Mouse (Mus musculus) cerebellum, adult 9-10 months (tissue): ENCODE measurements around the gene Smarca4.
"Not testable (repeated sequence)": the region's sequence is repeated elsewhere in the genome, so short reads cannot be mapped to it uniquely, and the experiment has no call there.

Experiments used
- DNase-seq: peaks from one replicate; pipeline ENCODE4 v3.0.0; 2022

Smarca4 gene

DNA sequence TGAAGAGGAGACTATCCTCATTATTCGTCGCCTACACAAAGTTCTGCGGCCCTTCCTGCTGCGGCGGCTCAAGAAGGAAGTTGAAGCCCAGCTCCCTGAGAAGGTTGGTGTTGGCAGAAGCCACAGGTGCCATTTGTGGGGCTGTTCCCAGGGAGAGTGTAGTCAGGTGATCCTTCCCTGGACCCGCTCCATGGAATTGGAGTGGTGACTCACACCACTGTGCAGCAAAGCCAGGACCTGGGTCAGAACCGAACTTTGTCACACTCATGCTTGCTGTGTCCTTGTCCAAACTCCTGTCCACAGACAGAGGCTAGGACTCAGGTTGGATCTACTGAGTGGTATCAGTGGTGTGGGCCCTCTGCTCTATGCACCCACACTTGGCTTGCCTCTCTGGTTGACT, 53.0 kb downstream of the Smarca4 start:
- DNase-seq, result no peak

GRCm38 (mm10) chr9:21670354-21670753, 54.4 kb downstream of the Smarca4 start:
- DNase-seq, result no peak

DNA sequence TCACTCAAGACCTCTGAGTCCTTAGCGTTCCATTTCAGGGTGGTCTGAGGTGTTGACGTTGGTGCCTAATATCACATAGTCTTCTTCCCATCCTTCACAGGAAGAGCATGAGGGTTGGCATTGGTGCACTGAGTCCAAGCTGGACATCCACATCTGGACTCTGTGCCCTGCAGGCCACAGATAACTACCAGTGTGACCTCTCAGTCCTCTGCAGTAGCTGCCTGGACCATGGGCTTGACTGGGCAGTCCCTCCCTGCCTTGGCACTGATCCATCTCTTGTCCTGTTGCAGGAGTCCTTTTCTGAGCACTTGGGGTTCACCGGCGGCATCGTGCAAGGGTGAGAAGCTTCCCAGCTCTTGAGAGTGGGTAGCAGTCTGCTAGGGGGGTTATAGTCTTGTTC, 55.8 kb downstream of the Smarca4 start:
- DNase-seq, result no peak

DNA sequence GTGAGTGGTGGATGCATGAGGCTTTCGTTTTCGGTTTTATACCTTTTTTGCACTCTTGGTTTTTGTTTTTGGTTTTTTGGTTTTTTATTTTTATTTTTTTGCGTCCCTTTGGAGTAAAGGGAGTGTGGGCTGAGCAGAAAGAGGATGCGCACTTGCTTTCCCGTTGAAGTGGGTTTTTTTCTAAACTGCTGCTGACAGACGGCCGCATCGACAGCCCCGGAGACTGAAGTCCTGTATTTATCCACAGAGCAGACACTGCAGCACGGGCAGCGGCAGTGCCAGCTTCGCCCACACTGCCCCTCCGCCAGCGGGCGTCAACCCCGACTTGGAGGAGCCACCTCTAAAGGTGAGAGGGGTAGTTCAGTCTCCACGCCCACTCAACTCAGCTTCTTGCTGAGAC, 61.7 kb downstream of the Smarca4 start:
- no peak for DNase-seq

DNA sequence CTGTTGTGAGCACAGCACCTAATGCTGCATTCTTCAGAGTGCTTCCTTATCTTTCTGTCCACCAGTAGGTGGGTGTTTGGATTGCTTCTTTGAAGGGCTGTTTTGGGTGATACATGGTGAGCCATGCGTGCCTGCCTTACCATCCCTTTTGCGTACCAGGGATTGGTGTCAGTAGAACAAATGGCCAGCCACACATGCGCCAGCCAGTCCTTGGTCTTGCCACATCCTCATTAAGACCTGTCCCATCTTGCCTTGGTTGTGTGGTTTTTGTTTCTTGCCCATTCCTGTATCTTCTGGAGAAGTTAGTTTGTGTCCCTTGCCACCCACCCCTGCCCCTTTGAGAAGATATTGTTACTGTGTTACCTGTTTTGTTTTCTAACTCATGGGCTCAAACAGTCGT, 64.5 kb downstream of the Smarca4 start:
- no peak for DNase-seq

- no peak for DNase-seq
Observed at GRCm38 (mm10) chr9:21682827-21683226, 66.9 kb downstream of the Smarca4 start.

GRCm38 (mm10) chr9:21683897-21684296, 67.9 kb downstream of the Smarca4 start:
- DNase-seq, result no peak

- DNase-seq, result no peak
Observed at GRCm38 (mm10) chr9:21688554-21688953, 72.6 kb downstream of the Smarca4 start.

DNA sequence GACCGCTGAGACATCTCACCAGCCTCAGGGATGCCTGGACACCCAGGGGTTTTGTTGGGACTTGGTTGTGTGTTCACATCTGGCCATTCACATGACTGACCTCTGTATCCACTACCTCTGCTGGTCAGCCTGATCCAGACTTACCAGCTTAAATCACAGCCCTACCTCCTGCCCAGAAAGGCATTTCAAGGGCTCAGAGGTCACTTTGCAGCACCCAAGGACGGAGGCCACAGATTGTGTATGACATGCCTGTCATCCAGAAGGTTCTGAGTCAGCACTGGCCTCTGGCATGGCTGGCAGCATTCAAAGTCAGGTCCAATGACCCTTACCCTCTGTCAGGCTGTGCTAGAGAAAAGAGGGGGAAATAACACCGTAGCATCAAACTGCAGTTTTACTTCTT, 74.1 kb downstream of the Smarca4 start:
- no peak for DNase-seq

- peak; percentile 51 for DNase-seq
Observed at GRCm38 (mm10) chr9:21691862-21692261, 75.9 kb downstream of the Smarca4 start.

- no peak for DNase-seq
Observed at GRCm38 (mm10) chr9:21692491-21692890, 76.5 kb downstream of the Smarca4 start.

DNA sequence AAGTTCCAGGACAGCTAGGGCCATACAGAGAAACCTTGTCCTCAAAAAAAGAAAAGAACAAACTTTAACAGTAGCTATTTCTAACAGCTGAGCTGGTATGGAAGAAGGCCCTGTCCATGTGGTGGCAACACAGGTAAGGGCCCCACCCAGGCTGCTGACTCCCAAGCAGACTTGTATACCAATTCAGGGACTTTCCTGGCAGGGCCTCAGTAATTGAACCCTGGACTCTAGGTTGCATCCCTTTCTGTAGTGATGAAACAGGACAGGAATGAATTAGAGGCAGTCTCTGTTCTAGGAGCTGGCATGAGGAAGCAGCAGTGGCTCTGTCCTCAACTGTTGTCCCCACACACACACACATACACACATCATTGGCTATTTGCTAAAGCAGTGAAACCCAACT, 78.1 kb downstream of the Smarca4 start:
- DNase-seq, result no peak

DNA sequence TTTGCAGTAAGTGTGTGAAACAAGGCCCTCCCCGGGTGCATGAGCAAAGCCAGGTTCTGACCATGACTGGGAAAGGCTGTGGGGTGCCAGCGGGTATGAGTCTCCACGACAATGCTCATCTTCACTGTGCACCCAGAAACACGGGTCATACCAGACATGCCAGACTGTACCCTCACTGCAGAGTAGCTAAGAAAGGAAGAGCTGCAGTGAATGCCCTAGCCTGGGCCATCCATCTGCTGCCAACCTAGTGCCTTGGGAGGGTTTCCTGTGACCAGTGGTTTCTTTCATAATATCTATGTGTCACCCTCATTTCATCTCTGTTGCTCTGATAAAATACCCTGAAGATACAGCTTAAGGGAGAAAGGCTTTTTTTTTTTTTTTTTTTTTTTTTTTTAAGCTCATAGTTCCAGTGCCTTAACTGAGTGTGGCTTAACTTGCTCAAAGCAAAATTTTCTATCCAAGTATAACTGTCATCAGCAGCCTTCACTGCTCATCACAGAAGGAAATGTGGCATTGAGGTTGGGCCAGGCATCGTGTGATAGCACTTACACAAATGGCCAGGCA, 79.3 kb downstream of the Smarca4 start:
- no peak for DNase-seq

DNA sequence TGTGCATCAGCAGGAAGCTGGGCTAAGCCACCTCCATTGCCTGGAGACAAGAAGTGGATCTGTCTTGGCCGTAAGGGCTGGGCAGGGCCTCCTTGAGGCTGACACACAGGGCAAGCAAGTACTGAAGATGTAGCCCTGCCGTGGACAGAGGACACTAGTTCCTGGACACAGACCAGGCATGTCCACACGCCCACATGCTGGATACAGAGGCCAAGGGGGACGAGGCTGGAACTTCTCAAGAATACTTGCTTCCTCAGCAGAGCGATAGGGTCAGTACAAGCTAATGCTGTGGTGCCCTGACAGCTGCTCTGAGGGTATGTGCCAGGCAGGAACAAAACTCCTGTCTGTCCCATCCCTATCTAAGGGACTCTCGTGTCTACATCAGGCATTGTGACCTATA, 81.2 kb downstream of the Smarca4 start:
- no peak for DNase-seq

DNA sequence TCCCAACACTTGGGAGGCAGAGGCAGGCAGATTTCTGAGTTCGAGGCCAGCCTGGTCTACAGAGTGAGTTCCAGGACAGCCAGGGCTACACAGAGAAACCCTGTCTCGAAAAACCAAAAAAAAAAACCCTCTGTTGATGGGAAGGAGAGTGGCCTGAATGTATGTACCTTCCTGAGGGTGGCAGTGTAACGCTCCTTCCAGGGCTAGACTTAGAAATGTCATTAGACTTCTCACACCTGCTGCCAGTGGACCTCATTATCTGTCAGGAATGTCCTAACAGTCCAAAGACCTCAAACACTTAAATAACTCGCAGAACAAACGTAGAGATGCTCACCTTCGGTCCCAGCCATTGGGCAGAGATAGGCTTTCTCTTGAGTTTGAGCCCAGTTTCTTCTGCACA, 83.3 kb downstream of the Smarca4 start:
- not testable (repeated sequence) for DNase-seq

GRCm38 (mm10) chr9:21701091-21701490, 85.1 kb downstream of the Smarca4 start:
- no peak for DNase-seq

DNA sequence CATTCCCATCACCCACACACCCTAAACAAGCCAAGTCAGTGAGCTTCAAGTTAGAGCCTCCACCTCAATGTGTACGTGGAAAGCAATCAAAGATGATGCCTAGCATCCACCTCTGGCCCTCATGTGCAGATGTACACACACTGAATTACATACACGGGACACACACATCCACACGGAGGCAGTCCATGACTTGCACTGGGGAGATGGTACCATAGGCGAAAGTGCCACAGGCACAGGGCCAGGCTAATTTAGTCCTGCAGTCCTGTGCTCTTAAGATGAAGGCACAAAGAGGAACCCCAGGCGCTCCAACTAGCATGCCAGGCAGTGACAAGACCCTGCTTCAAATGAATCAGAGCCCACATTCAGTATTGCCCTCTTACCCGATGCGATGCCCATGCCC, 87.5 kb downstream of the Smarca4 start:
- no peak for DNase-seq

GRCm38 (mm10) chr9:21706085-21706484, 90.1 kb downstream of the Smarca4 start:
- DNase-seq, result no peak

DNA sequence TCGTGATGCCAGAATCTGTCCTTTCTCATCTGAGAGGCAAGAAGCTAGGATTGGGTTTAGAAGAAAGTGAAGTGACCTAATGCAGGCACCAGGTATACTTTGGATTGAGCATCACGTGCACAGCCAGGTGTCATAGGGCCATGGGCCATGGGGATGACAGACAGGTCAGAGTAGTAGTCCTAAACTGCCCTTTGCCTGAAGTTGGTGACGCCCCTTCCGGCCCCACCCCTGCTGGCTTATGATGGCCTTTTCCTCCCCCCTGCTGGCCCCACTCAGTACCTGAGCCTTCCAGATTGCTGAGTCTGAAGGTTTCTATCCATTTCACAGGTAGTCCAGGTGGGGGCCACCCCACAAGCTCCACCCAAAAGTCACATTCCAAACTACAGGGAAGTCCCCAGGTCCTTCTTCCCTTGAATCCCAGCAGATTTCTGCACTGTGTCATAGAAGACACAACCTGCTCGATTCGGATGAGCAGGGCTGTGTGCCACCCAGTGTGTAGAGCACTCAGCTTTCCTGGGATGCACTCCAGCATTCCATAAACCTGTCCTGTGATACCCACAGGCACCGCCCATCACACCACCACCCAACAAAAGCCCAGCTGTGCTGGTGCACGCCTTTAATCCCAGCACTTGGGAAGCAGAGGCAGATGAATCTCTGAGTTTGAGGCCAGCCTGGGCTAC, 90.8 kb downstream of the Smarca4 start:
- no peak for DNase-seq

- no peak for DNase-seq
Observed at GRCm38 (mm10) chr9:21709340-21709739, 93.4 kb downstream of the Smarca4 start.

DNA sequence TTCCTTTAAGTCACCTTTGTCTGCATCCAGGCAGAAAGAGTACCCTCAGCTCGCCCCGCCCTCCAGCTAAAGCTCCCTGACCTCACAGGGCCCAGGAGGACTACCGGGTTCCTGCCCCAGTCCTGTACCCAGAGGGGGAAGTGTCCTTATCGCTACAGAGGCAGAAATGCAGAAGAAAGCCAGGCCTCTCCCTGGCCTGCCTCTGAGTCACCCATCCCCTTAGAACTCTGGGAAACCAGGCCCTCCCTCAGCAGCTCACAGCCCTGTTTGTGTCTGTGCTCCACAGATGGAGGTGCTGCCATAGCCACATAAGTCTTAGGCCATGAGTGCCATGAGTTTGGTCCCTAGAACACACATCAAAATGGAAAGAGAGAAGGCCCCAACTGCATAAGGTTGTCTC, 99.3 kb downstream of the Smarca4 start:
- DNase-seq, result no peak

DNA sequence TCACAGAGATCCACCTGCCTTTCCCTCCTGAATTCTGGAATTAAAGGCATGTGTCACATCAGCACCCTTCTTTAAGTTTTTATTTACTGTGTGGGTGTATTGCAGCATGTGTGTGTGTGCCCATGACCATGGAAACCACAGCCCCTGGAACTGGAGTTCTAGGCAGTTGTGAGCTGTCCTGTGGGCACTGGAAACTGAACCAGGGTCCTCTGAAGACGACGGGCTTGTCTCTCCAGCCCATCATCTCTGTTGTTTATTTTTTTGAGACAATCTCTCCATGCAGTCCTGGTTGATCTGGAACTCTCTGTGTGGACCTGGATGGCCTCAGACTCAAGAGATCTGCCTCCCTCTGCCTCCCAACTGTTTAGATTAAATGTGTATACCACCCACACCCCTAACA, 101.0 kb downstream of the Smarca4 start:
- no peak for DNase-seq

DNA sequence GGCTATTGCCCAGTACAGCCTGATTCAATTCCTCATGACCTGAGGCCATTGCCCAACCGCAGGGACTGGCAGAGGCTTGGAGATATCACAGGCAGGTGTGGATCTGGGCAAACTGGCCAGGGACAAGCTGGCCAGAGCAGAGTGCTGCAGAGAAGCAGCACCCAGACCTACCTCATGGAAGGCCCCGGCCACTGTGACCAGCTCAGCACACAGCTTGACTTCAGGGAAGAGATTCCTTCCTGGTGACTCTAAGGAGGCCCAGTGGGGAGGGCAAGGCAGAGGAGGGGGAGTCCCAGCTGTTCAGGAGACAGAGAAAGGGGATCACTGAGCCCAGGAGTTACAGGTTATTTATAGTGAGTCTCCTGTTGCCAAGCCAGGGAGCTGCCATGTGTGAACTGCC, 105.1 kb downstream of the Smarca4 start:
- no peak for DNase-seq

DNA sequence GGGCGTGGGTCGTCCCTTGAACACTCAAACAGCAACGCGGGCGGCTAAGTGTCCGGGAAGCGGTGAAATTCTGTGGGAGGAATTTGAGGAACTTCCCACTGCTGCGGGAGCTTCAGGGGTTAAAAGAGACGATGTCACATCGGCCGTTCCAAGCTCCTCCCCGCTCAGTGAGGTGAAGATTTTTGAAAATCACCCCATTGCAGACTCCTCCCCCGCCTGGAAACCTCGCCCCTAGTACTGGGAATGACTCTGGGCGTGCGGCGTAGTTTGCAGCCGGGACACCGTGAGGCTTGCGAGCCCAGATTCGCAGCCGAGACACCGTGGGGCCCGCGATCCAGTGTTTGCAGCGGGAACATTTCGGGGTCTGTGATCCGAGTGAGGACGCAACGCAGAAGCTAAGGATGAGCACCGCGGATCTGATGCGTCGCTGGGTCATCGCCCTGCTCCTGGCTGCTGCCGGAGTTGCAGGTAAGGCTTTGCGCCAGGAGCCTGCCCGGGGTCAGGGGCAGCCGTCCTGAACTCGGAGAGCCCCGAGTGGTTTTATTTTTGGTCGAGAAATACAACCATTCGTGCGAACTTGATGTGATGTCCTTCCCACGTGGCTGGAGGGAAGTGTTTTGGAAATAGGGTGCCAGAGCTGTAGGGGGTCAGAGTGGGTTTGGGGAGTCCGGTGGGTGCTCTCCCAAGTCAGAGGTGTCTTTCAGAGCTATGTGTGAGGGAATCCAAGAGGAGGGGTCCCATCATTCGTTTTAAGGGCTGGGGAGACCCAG, 107.6 kb downstream of the Smarca4 start, which contains the start of gene Ldlr:
Gene Ldlr, plus strand, starts transcription at position 107 of the 770 bp plus-strand sequence.
- peak; percentile 85 for DNase-seq
